Mouse (Mus musculus) thymus, adult 2 months (tissue): ENCODE data around the gene Lnx1. TPM values are rescaled to one million over a fixed set of nuclear protein-coding genes. Genes with fewer than 3 reads are reported as not detected.
A peak's percentile ranks its signal among the peaks of the same experiment; 100 is the strongest.

ENCODE experiments used
- DNase-seq: peaks from one replicate; pipeline ENCODE4 v3.0.0; 2021
- H3K27ac ChIP-seq: fragments of 200-500 bp; 2 replicates; pipeline ENCODE4 v1.5.1; 2012; ENCODE audit warnings: low read length, control low read depth; ENCODE audit not compliant: control insufficient read depth, insufficient read depth
- H3K27me3 ChIP-seq: fragments of 200-500 bp; 2 replicates; pipeline ENCODE4 v1.6.1; 2012; ENCODE audit warnings: mild to moderate bottlenecking, low read length, moderate library complexity, mixed read lengths; ENCODE audit not compliant: control insufficient read depth, insufficient read depth
- H3K36me3 ChIP-seq: fragments of 200-500 bp; 2 replicates; pipeline ENCODE4 v1.6.1; 2012; ENCODE audit warnings: mild to moderate bottlenecking, low read length, moderate library complexity; ENCODE audit not compliant: control insufficient read depth, insufficient read depth
- H3K4me1 ChIP-seq: fragments of 200-500 bp; replicated peaks from 2 replicates; pipeline ENCODE4 v1.6.1; 2012; ENCODE audit warnings: low read length; ENCODE audit not compliant: control insufficient read depth, insufficient read depth
- H3K4me3 ChIP-seq: fragments of 200-500 bp; 2 replicates; pipeline ENCODE4 v1.5.1; 2012; ENCODE audit warnings: mild to moderate bottlenecking, low read length, control low read depth, moderate library complexity; ENCODE audit not compliant: control insufficient read depth, insufficient read depth
- CTCF ChIP-seq: fragments of 200-500 bp; IDR thresholded peaks from 2 replicates; pipeline ENCODE4 v1.5.1; 2012; ENCODE audit warnings: mild to moderate bottlenecking, control low read depth, low read length, moderate library complexity, borderline replicate concordance; ENCODE audit not compliant: control insufficient read depth, poor library complexity, insufficient read depth; ENCODE audit errors: extremely low read depth
- POLR2A ChIP-seq: fragments of 200-500 bp; IDR thresholded peaks from 2 replicates; pipeline ENCODE4 v1.6.1; 2012; ENCODE audit warnings: mild to moderate bottlenecking, low read length, control low read depth, moderate library complexity; ENCODE audit not compliant: control insufficient read depth, poor library complexity, insufficient read depth; ENCODE audit errors: extremely low read depth
- WGBS: fragments of 180-500 bp; shearing (Covaris S2); methylation state at CpG from one replicate; pipeline ENCODE4 v1.1.7; 2018; 5-methylcytosine and 5-hydroxymethylcytosine counted together
- polyA plus RNA-seq: library from polyadenylated mRNA; depleted of rRNA; stranded (reverse); fragments of >200 nt; gene quantifications from 2 replicates; pipeline ENCODE4 v1.2.3, GENCODE M21; 2012

Lnx1 gene
- polyA plus RNA-seq, 1 experiment: 1.6 TPM

DNA sequence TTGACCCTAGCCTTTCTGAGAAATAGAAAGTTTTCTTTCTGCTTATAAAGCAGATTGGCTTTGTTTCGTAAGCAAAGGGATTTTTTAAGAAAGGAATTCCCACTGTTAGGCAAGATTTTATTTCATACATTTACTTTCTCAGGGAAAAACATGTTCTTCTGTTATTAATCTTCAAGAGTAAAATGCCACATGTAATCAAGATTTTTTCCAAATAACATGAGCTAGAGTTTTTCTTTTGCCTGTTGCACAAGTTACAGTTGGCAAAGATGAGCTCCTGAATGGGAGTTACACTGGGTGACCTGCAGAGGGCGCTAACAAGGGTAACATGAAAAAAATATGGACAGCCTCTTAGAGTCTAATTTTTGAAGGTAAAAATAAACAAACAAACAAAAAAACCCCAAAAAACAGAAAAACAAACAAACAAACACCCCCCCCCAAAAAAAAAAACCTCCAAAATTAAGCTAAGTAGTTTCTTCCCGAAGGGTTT is 84.1 kb downstream of the Lnx1 start:
- no peak for TF ChIP-seq POLR2A
- TF ChIP-seq CTCF: no peak
- H3K4me1 ChIP-seq: no peaks in the 10 kb centered on the region
- 65% methylated on average over 3 of the region's 3 CpGs for WGBS
- H3K4me3 ChIP-seq: no peak overlapping the region
- no peaks in the 10 kb centered on the region for H3K27me3 ChIP-seq
- H3K36me3 ChIP-seq: no peaks in the 10 kb centered on the region
- no peak overlapping the region for H3K27ac ChIP-seq
- DNase-seq: peak; percentile 13

DNA sequence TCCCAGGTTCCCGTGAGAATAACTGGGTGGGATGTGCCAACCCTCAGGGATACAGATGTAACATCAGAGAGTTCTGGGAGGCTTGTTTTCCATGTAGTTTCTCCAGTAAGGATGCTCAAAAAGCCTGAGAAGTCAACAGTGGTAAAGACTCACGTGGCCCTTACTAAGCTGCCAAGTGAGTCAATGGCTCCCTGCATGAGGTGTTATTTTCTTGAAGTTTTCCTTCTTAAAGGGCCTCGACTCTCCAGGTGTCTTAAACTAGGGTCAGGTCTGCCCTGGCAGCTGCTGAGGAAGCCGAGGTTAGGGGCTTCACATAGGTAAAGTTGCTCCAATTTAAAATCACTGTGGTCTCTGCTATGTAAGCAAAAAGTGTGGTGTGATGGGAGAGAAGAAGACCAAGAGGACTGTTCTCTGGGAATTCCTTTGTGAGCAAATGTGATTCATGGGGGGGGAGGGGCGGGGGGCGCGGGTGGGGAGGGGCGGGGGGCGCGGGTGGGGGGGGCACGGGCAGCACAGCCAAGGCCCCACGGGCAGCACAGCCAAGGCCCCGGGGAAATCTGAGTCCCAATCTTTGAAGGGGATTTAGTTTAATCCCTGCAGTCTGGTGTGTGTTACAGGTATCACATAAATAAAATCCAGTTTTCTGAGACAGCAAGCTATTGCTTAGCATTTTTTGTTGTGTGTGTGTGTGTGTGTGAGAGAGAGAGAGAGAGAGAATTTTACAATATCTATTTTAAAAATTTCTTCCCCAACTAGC is 84.7 kb downstream of the Lnx1 start:
- no peak overlapping the region for H3K27ac ChIP-seq

DNA sequence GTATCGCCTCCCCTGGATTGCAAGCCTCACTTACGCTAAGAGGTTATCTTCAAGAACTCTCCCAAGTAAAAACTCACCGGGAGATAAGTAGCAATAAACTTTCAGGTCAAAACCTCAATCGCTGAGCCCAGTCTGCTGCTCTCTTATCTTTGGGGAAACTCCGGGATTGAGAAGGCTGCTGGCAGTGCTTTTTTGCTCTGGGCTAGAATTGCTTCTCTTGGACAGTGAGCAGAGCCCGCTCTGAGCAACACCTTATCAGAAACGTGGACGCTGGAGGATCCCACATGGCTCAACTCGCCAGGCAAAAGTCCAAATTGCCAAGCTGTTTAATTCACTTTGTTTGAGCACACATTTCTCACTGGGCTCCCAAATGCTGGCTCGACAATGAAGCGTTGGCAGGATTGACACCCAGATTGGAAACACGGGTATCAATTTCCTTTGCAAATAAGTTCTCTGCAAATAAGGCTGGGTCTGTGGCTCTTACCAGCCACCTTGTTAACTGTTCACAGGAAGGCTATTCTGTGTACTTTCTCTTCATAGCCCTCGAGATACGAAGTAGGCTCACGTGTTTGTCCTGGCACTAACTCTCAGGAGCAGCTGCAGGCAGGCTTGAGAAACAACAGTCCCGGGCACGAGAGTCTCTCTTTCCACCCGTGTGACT is 89.1 kb downstream of the Lnx1 start:
- no peak for TF ChIP-seq CTCF
- TF ChIP-seq POLR2A: no peak
- Histone ChIP-seq H3K27me3 (no peaks in the 10 kb centered on the region), H3K27ac (no peak overlapping the region), H3K4me3 (no peak overlapping the region), H3K4me1 (no peaks in the 10 kb centered on the region), H3K36me3 (no peaks in the 10 kb centered on the region)
- WGBS: 85% methylated on average over 18 of the region's 18 CpGs
- DNase-seq: no peak

More for the DNA sequence above, 84.7 kb downstream of the Lnx1 start:
- Histone ChIP-seq H3K4me1 (no peaks in the 10 kb centered on the region), H3K27me3 (no peaks in the 10 kb centered on the region), H3K4me3 (no peak overlapping the region), H3K36me3 (no peaks in the 10 kb centered on the region)
- TF ChIP-seq POLR2A (no peak), CTCF (no peak)
- no peak for DNase-seq
- WGBS: 83% methylated on average over 13 of the region's 13 CpGs

DNA sequence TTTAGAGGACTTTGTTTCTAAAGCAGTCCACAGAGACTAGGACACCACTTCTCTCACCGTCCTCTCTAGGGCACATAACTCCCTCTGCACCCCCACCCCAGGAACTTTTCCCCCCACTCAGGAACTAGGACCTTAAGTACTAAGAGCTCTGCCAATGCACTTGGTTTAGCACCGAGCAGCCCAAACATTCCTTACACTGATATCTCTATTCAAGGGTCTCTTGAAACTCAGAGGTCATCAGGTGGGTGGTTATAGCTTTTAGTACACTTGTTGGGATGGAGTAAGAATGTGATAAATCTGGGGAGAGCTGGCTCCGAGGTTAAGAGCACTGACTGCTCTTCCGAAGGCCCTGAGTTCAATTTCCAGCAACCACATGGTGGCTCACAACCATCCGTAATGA is 90.0 kb downstream of the Lnx1 start:
- DNase-seq: no peak
- Histone ChIP-seq H3K36me3 (no peaks in the 10 kb centered on the region), H3K27me3 (no peaks in the 10 kb centered on the region), H3K27ac (no peak overlapping the region), H3K4me1 (no peaks in the 10 kb centered on the region), H3K4me3 (no peak overlapping the region)
- TF ChIP-seq POLR2A: no peak
- whole genome bisulfite sequencing: 94% methylated on average over 5 of the region's 5 CpGs

DNA sequence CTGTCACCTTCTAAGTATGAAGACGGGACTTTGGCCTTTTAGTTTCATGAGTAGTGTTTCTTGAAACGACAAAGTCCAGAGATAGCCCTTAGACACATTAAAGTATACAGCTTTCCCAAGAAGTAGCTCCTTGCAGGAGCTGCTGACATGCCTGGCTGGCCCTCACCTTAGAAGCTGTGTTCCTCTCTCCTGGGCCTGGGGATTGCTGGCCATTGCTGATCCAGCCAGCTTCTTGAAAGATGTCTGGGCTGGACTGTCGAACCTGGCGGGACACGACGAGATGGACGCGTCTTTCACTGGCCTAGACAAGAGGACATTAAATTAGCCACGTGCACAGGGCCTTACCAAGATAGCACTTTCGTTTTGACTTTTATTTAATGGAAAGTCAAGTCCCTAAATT is 92.2 kb downstream of the Lnx1 start:
- Histone ChIP-seq H3K4me1 (no peaks in the 10 kb centered on the region), H3K36me3 (no peaks in the 10 kb centered on the region), H3K27me3 (no peaks in the 10 kb centered on the region), H3K27ac (no peak overlapping the region), H3K4me3 (no peak overlapping the region)
- DNase-seq: no peak
- 93% methylated on average over 10 of the region's 10 CpGs for WGBS
- no peak for TF ChIP-seq POLR2A
- no peak for TF ChIP-seq CTCF

DNA sequence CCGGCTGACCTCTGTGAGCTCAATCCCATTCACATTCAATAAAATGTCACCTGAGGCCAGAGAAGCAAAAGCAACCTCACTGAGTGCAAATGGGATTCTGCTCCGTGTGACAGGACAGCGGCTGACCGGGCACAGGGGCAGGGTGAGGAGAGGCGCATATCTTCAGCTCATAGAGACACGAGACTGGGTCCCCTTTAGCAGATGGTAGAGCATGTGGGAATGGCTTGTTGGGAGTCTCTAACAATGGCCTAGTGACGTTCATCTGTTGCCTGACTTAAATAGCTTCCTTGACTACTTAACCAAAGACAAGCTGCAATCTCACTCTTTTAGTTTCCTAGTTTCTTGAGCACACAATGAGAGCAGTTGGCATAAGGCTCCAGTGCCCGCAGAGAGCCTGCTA is 96.5 kb downstream of the Lnx1 start:
- Histone ChIP-seq H3K27ac (no peak overlapping the region), H3K4me3 (no peak overlapping the region), H3K4me1 (no peaks in the 10 kb centered on the region), H3K36me3 (no peaks in the 10 kb centered on the region), H3K27me3 (no peaks in the 10 kb centered on the region)
- DNase-seq: no peak
- no peak for TF ChIP-seq POLR2A
- no peak for TF ChIP-seq CTCF
- WGBS: 96% methylated on average over 8 of the region's 8 CpGs
